Mouse (Mus musculus) limb, embryonic 11.5 days (tissue): ENCODE results near the gene ccdc198. TPM values are rescaled to one million over a fixed set of nuclear protein-coding genes. Genes with fewer than 3 reads are reported as not detected.
"Not testable (repeated sequence)": the region's sequence is repeated elsewhere in the genome, so short reads cannot be mapped to it uniquely, and the experiment has no call there.

Source experiments
- ATAC-seq: fragments of 200-750 bp; cut with Nextera tagmentation; 2 replicates; pipeline ENCODE4 v1.8.0; 2017; ENCODE audit warnings: low read depth; ENCODE audit not compliant: insufficient number of reproducible peaks, low FRiP score, low TSS enrichment
- DNase-seq: peaks from one replicate; pipeline ENCODE4 v3.0.0-alpha.2; 2015; ENCODE audit warnings: low spot score
- H3K27ac ChIP-seq: fragments of 300-500 bp; sonication (generic); replicated peaks from 2 replicates; pipeline ENCODE4 v1.5.1; 2014; ENCODE audit warnings: low read depth, mild to moderate bottlenecking, low read length
- H3K27me3 ChIP-seq: fragments of 300-500 bp; sonication (generic); 2 replicates; pipeline ENCODE4 v1.6.1; 2014; ENCODE audit warnings: mild to moderate bottlenecking, low read length, mixed read lengths; ENCODE audit not compliant: control insufficient read depth, insufficient read depth
- H3K36me3 ChIP-seq: fragments of 300-500 bp; sonication (generic); 2 replicates; pipeline ENCODE4 v1.6.1; 2014; ENCODE audit warnings: mild to moderate bottlenecking, low read length, moderate library complexity, mixed read lengths; ENCODE audit not compliant: control insufficient read depth, insufficient read depth
- H3K4me1 ChIP-seq: fragments of 300-500 bp; sonication (generic); 2 replicates; pipeline ENCODE4 v1.6.1; 2014; ENCODE audit warnings: low read length, mixed read lengths; ENCODE audit not compliant: control insufficient read depth, insufficient read depth
- H3K4me2 ChIP-seq: fragments of 300-500 bp; sonication (generic); 2 replicates; pipeline ENCODE4 v1.6.1; 2014; ENCODE audit warnings: low read depth, mild to moderate bottlenecking, moderate library complexity; ENCODE audit not compliant: severe bottlenecking
- H3K4me3 ChIP-seq: fragments of 300-500 bp; sonication (generic); 2 replicates; pipeline ENCODE4 v1.5.1; 2014; ENCODE audit warnings: low read depth, low read length
- H3K9ac ChIP-seq: fragments of 300-500 bp; sonication (generic); 2 replicates; pipeline ENCODE4 v1.6.1; 2014; ENCODE audit warnings: mild to moderate bottlenecking, low read length
- H3K9me3 ChIP-seq: fragments of 300-500 bp; sonication (generic); 2 replicates; pipeline ENCODE4 v1.6.1; 2016; ENCODE audit warnings: low read length; ENCODE audit not compliant: control insufficient read depth
- WGBS: fragments of 180-500 bp; shearing (Covaris S2); extraction: QIAGEN DNeasy Blood & Tissue Kit; methylation state at CpG from one replicate; pipeline ENCODE4 v1.1.7; 2014; 5-methylcytosine and 5-hydroxymethylcytosine counted together
- polyA plus RNA-seq: library from polyadenylated mRNA; unstranded; fragments of >200 nt; fragmentation: Nextera tagmentation; extraction: Ambion mirVana; gene quantifications from 2 replicates; pipeline ENCODE4 v1.2.1, GENCODE M21; 2014

Gene ccdc198
- polyA plus RNA-seq, 1 experiment from 2014 or later, result 0.05 TPM

DNA sequence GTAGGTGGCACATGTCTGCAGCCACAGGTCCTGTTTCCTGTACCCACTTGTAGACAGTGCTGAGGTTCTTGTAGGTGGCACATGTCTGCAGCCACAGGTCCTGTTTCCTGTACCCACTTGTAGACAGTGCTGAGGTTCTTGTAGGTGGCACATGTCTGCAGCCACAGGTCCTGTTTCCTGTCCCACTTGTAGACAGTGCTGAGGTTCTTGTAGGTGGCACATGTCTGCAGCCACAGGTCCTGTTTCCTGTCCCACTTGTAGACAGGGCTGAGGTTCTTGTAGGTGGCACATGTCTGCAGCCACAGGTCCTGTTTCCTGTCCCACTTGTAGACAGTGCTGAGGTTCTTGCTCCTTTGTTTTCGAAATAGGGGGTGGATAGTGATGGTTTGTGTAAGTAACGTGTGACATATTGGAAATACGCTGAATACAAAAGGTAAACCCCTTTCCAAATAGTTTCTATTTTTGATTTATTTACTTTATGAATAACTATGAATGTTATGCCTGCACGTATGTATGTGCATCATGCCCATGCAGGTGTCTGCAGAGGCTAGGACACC is 25.7 kb downstream of the ccdc198 start:
- H3K4me2 ChIP-seq, H3K4me3 ChIP-seq, DNase-seq, ATAC-seq, H3K36me3 ChIP-seq, H3K9me3 ChIP-seq, H3K9ac ChIP-seq, H3K4me1 ChIP-seq, H3K27ac ChIP-seq, H3K27me3 ChIP-seq: not testable (repeated sequence)
- WGBS, result 86% methylated on average over 4 of the region's 4 CpGs

DNA sequence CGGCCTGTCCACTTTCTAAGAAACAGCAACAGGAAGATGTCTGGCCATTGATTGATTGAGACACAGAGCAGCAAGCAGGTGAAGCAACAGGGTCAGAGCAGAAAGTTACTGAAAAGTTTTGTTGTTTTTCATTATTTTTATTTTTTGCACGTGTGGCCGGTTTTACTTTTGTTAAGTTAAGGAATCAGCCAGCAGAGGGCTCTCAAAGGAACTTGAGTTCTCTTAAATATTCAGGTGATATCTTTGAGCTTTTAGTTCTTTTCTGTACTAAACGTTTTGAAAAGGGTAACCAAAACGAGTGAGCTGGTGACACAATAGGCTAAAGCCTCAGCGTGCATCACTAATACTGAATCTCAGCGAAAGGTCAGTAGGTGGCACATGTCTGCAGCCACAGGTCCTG is 26.6 kb downstream of the ccdc198 start:
- no peaks in the 10 kb centered on the region for H3K36me3 ChIP-seq
- no peak overlapping the region for H3K4me3 ChIP-seq
- no peaks in the 10 kb centered on the region for H3K27me3 ChIP-seq
- no peaks in the 10 kb centered on the region for H3K4me1 ChIP-seq
- ATAC-seq, result no peak
- DNase-seq, result no peak
- no peak overlapping the region for H3K4me2 ChIP-seq
- no peak overlapping the region for H3K9ac ChIP-seq
- H3K27ac ChIP-seq, result no peak overlapping the region
- WGBS, result 74% methylated on average over 7 of the region's 7 CpGs
- no peaks in the 10 kb centered on the region for H3K9me3 ChIP-seq

DNA sequence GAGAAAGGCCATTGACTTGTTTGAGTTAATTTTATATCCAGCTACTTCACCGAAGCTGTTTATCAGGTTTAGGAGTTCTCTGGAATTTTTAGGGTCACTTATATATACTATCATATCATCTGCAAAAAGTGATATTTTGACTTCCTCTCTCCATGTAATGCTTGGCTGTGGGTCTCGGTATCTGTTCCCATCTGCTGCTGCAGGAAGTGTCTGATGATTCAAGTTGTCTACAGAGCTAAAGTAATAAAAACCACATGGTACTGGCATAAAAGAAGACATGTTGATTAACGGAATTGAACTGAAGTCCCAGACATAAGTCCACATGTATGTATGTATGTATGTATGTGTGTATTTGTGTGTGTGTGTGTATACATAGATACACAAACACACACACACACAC is 35.1 kb downstream of the ccdc198 start:
- not testable (repeated sequence) for H3K4me2 ChIP-seq, H3K4me3 ChIP-seq, H3K9ac ChIP-seq, H3K27ac ChIP-seq, H3K27me3 ChIP-seq, H3K9me3 ChIP-seq, ATAC-seq, H3K4me1 ChIP-seq, DNase-seq, H3K36me3 ChIP-seq
- 86% methylated on average over 3 of the region's 3 CpGs for WGBS

DNA sequence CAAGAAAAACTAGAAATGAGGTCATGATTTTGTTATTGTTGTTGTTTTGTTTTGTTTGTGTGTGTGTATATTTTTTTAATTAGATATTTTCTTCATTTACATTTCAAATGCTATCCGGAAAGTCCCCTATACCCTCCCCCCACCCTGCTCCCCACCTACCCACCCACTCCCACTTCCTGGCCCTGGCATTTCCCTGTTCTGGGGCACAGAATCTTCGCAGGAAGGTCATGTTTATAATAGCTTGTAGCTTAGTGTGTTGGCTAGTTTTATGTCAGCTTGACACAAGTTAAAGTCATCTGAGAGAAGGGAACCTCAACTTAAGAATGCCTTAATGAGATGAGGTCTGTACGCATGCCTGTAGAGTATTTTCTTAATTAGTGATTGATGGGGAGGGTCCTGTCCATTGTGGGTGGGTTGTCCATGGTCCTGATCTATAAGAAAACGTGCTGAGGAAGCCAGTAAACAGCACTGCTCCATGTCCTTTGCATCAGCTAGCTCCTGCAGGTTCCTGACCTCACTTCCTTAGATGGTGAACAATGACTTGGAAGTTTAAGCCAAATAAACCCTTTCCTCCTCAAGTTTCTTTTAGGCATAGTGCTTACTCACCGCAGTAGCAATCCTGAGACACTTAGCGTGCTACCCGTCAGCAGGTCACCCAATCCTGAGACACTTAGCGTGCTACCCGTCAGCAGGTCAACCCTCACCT is 44.0 kb downstream of the ccdc198 start:
- Histone ChIP-seq H3K9ac (no peak overlapping the region), H3K36me3 (no peaks in the 10 kb centered on the region), H3K4me1 (no peaks in the 10 kb centered on the region), H3K4me2 (no peak overlapping the region), H3K27ac (no peak overlapping the region), H3K4me3 (no peak overlapping the region), H3K9me3 (no peaks in the 10 kb centered on the region), H3K27me3 (no peaks in the 10 kb centered on the region)
- ATAC-seq (no peak), DNase-seq (no peak)
- WGBS, result 81% methylated on average over 9 of the region's 9 CpGs

DNA sequence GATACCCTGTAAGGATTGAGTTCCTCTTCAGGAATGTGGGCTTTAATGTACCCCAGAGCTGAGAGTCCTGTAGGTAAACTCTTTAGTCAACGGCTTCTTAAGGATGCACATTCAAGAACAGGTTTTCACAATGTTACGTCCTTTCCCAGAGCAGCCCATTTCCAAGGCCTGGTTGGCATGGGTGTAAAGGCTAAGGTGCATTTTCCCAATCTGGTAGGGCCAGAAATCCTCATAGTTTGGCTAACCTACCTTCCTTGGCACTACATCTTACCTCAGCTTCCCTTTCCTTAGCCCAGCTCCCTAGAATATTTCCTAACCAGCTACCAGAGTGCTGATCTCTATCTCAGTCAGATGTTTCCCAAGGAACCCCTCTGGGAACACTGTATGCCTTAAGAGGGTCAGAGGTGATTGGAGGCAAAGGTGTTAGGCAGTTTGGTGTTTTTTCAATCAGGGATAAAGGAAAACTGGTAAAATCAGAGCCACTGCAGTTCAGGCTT is 48.2 kb downstream of the ccdc198 start:
- no peak overlapping the region for H3K27ac ChIP-seq
- no peak overlapping the region for H3K4me3 ChIP-seq

DNA sequence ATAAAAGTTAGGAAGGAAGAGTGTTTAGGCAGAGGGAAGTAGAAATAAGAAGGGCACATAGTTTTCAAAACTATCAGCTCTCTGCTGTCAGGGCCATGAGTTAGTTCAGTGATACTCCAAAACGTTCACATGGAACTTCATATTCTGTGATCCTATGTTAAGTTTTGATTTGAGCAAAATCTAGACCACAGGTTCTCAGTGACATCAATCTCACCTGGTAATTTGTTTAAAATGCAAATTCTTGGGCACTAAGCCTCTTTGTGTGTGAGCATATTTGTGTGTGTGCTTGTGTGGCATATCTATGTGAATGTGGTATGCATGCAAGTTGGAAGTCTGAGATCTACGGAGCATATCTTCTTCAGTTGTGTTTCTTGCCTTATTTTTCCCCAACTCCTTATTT is 59.0 kb downstream of the ccdc198 start:
- no peaks in the 10 kb centered on the region for H3K4me1 ChIP-seq
- H3K27ac ChIP-seq, result no peak overlapping the region
- WGBS, result 95% methylated on average over 2 of the region's 2 CpGs
- H3K9ac ChIP-seq, result no peak overlapping the region
- H3K36me3 ChIP-seq, result peaks cover 4% of the 10 kb centered on the region; the same call in 1 of the 2 replicates
- H3K4me3 ChIP-seq, result no peak overlapping the region
- no peak for ATAC-seq
- no peaks in the 10 kb centered on the region for H3K27me3 ChIP-seq
- H3K4me2 ChIP-seq, result no peak overlapping the region
- DNase-seq, result no peak
- H3K9me3 ChIP-seq, result no peaks in the 10 kb centered on the region

More for the DNA sequence above, 48.2 kb downstream of the ccdc198 start:
- no peaks in the 10 kb centered on the region for H3K27me3 ChIP-seq
- 82% methylated on average over 2 of the region's 2 CpGs for WGBS
- no peaks in the 10 kb centered on the region for H3K9me3 ChIP-seq
- no peaks in the 10 kb centered on the region for H3K4me1 ChIP-seq
- ATAC-seq, result no peak
- no peak for DNase-seq
- no peak overlapping the region for H3K4me2 ChIP-seq
- H3K9ac ChIP-seq, result no peak overlapping the region
- H3K36me3 ChIP-seq, result no peaks in the 10 kb centered on the region

DNA sequence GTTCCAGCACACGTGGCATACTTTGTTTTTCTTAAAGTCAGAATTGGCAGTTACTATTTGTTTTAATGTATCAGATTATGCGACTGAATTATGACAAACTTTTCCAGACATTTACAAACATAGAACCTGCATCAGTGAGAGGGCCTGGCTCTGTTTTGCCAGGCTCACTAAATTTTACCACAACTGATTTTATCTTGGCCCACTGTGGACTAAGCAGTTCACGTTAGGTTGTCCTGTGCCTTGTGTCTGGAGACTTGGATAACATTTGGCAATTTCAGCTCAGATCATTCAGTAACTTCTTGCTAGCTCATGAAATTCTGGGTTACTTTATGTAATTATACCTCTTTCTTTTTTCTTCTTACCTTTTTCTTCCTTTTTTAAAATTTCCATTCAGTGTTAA is 65.5 kb downstream of the ccdc198 start:
- 82% methylated on average over 3 of the region's 3 CpGs for WGBS
- Histone ChIP-seq H3K27me3 (no peaks in the 10 kb centered on the region), H3K4me3 (no peak overlapping the region), H3K4me1 (0 out of 2 replicates have a peak, but pooled peaks cover under 1% of the 10 kb centered on the region), H3K36me3 (peaks cover 4% of the 10 kb centered on the region), H3K4me2 (no peak overlapping the region), H3K9me3 (no peaks in the 10 kb centered on the region), H3K9ac (no peak overlapping the region), H3K27ac (no peak overlapping the region)
- DNase-seq (no peak), ATAC-seq (no peak)

DNA sequence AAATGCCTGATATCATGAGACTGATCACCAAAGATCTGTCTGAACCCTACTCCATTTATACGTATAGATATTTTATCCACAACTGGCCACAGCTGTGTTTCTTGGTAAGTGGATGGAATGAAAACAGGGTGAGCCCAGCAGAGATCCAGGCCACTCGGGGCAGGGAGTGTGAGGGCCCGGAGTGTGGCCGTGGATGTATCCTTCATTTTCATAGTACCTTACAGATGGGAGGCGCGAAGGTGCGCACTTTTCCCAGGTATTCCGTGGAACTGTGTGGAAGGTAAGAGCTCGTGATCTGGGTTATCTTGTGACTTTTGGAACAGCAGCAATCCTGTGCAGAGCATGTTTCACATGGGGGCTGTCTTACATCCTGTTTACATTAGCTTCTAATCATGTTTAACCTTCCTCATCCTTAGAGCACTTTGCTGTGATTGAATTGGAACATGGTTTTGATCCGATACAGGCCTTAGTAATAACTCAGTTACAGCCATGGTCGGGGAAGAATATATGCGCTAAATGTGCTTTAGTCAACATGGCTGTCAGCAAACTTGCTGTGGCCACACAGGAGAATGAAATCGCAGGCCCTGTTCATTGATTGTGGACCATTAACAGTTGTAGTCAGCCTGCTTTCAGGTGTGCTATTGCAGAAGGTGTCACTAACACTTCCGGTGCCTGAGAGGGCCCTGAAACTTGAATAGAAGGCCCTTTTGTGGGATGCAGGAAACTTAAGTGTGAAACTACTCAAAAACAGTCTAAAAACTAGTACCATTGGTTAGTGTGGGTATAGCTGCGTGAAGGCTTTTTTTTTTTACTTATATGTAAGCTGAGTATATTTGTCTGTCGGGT is 71.8 kb downstream of the ccdc198 start:
- Histone ChIP-seq H3K4me1 (peaks cover 15% of the 10 kb centered on the region), H3K36me3 (no peaks in the 10 kb centered on the region), H3K27ac (no peak overlapping the region), H3K4me3 (peak overlapping the region; percentile 97), H3K9ac (peak overlapping the region; percentile 94), H3K9me3 (no peaks in the 10 kb centered on the region), H3K27me3 (no peaks in the 10 kb centered on the region), H3K4me2 (peak overlapping the region; percentile 92)
- 55% methylated on average over 16 of the region's 16 CpGs for WGBS
- no peak for DNase-seq
- no peak for ATAC-seq
